Mouse (Mus musculus) neural tube, embryonic 13.5 days (tissue): ENCODE measurements around the gene Brsk2. TPM values are rescaled to one million over a fixed set of nuclear protein-coding genes. Genes with fewer than 3 reads are reported as not detected.

ENCODE experiments used
- ATAC-seq: fragments of 200-750 bp; cut with Nextera tagmentation; 2 replicates; pipeline ENCODE4 v1.8.0; 2017; ENCODE audit warnings: low read depth, mild to moderate bottlenecking, moderate TSS enrichment, moderate library complexity
- H3K27ac ChIP-seq: fragments of 300-500 bp; sonication (generic); replicated peaks from 2 replicates; pipeline ENCODE4 v1.5.1; 2015; ENCODE audit warnings: moderate library complexity, mild to moderate bottlenecking, inconsistent platforms
- H3K27me3 ChIP-seq: fragments of 300-500 bp; sonication (generic); 2 replicates; pipeline ENCODE4 v1.6.1; 2015; ENCODE audit warnings: mild to moderate bottlenecking, inconsistent platforms
- H3K36me3 ChIP-seq: fragments of 300-500 bp; sonication (generic); 2 replicates; pipeline ENCODE4 v1.6.1; 2015; ENCODE audit warnings: mild to moderate bottlenecking, inconsistent platforms
- H3K4me1 ChIP-seq: fragments of 300-500 bp; sonication (generic); replicated peaks from 2 replicates; pipeline ENCODE4 v1.6.1; 2015; ENCODE audit warnings: inconsistent platforms
- H3K4me2 ChIP-seq: fragments of 300-500 bp; sonication (generic); 2 replicates; pipeline ENCODE4 v1.6.1; 2015; ENCODE audit warnings: inconsistent platforms, mild to moderate bottlenecking, moderate library complexity
- H3K4me3 ChIP-seq: fragments of 300-500 bp; sonication (generic); 2 replicates; pipeline ENCODE4 v1.5.1; 2015; ENCODE audit warnings: mild to moderate bottlenecking, inconsistent platforms
- H3K9ac ChIP-seq: fragments of 300-500 bp; sonication (generic); 2 replicates; pipeline ENCODE4 v1.6.1; 2015; ENCODE audit warnings: moderate library complexity, mild to moderate bottlenecking, inconsistent platforms
- H3K9me3 ChIP-seq: fragments of 300-500 bp; sonication (generic); 2 replicates; pipeline ENCODE4 v1.6.1; 2016; ENCODE audit warnings: inconsistent platforms
- WGBS: fragments of 180-500 bp; shearing (Covaris S2); methylation state at CpG from one replicate; pipeline ENCODE4 v1.1.7; 2015; 5-methylcytosine and 5-hydroxymethylcytosine counted together
- microRNA-seq: library from miRNA; unstranded; fragments of <30 nt; microRNA quantifications from one replicate; pipeline ENCODE4, GENCODE M21; 2016
- polyA plus RNA-seq: library from polyadenylated mRNA; unstranded; fragments of >200 nt; fragmentation: Nextera tagmentation; extraction: Ambion mirVana; gene quantifications from 2 replicates; pipeline ENCODE4 v1.2.1, GENCODE M21; 2015

Gene Brsk2
- polyA plus RNA-seq, 1 experiment from 2014 or later: 20.6 TPM

DNA sequence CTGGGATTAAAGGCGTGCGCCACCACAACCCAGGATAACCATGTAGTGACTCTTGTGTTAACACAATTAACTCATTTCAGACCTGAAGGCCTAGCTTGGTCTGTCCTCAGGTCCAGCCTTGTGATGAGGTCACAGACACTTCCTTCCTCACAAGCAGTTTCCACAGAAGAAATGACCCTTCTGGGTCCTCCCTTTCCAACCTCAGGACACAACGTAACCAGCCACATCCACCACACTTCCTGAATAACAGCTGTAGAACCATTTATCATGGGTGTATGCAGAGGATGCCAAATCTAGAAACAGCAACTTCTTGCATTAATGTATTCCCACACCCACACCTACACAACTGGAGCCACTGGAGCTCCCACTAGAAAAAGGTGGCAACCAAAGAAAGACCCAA is 91.2 kb downstream of the Brsk2 start:
- Histone ChIP-seq H3K36me3 (no peaks in the 10 kb centered on the region), H3K9me3 (no peaks in the 10 kb centered on the region), H3K27me3 (no peaks in the 10 kb centered on the region), H3K4me3 (no peak overlapping the region), H3K4me1 (peaks cover 10% of the 10 kb centered on the region), H3K4me2 (no peak overlapping the region), H3K9ac (no peak overlapping the region), H3K27ac (no peak overlapping the region)
- WGBS: 94% methylated on average over 3 of the region's 3 CpGs
- ATAC-seq: no peak

DNA sequence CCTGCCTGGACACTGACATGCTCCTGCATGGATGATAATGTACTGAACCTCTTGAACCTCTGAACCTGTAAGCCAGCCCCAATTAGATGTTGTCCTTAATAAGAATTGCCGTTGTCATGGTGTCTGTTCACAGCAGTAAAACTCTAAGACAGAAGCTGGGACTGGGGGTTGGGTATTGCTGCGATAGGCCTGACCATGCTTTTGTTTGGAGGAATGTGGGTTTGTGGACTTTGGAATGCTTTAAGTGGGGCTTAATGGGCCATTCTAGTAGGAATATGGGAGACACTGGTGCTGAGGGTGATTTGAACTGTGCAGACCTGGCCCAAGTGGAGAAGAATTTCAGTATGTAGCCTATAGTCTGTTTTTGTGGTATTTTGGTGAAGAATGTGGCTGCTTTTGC is 95.8 kb downstream of the Brsk2 start:
- 8% methylated on average over 2 of the region's 2 CpGs for WGBS
- Histone ChIP-seq H3K36me3 (0 out of 2 replicates have a peak, but pooled peaks cover 11% of the 10 kb centered on the region), H3K9me3 (no peaks in the 10 kb centered on the region), H3K4me3 (no peak overlapping the region), H3K4me1 (peaks cover 10% of the 10 kb centered on the region), H3K27ac (no peak overlapping the region), H3K27me3 (no peaks in the 10 kb centered on the region), H3K9ac (no peak overlapping the region), H3K4me2 (no peak overlapping the region)
- ATAC-seq: no peak

DNA sequence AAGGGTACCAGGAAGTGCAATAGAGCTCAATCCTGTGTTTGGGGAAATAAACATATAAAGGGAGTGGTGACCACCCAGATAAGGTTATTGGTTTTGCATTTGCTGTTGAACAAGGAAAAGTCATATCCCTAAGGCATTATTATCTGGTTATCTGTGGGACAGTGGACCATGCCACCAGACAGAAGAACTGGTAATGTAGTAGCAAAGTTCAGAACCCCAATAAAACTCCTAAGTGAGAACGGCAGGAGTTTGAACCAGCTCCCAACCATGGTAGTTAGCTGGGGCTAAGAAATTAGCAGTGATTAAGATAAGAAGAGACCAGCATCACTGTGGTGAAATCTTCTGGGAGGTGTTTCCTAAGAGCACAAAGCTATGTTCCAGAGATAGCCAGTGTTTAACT is 96.4 kb downstream of the Brsk2 start:
- Histone ChIP-seq H3K9me3 (no peaks in the 10 kb centered on the region), H3K9ac (no peak overlapping the region), H3K27ac (no peak overlapping the region), H3K4me2 (no peak overlapping the region), H3K27me3 (no peaks in the 10 kb centered on the region), H3K36me3 (0 out of 2 replicates have a peak, but pooled peaks cover 11% of the 10 kb centered on the region), H3K4me3 (no peak overlapping the region), H3K4me1 (peaks cover 10% of the 10 kb centered on the region)
- WGBS: 22% methylated on average over 1 of the region's 1 CpGs
- ATAC-seq: no peak

DNA sequence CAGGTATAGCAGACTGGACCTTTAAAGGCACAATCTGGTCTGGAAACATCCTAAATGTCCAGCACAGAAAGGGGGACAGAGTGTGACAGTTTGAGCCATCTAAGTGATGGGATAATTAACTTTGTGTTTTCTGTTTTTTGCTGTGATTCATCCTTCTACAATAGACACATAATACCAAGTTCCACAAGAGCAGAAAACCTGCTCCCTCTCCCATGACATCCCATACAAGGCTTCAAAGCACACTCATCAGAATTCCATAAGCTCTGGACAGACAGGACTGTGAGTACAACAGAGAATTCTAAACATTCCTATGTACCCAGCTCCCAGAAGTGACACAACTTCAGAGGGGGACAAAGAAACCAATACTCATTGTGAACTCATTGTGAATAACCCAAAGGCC is 101.0 kb downstream of the Brsk2 start:
- Histone ChIP-seq H3K27ac (no peak overlapping the region), H3K4me2 (no peak overlapping the region), H3K9ac (no peak overlapping the region), H3K36me3 (peaks cover 16% of the 10 kb centered on the region; the same call in 1 of the 2 replicates), H3K27me3 (no peaks in the 10 kb centered on the region), H3K4me3 (no peak overlapping the region), H3K4me1 (no peaks in the 10 kb centered on the region), H3K9me3 (no peaks in the 10 kb centered on the region)
- no peak for ATAC-seq

Small RNAs within 50 kb of the gene (microRNA-seq; reads per million reads assigned to microRNA genes)
- 0.44 reads per million for gene Mir3104

Other genes with a start within 250 kb of the Brsk2 start
- not detected in 2 replicates for gene Muc5ac, start 160.8 kb upstream of the Brsk2 start, polyA plus RNA-seq
- gene Muc5b, start 110.7 kb upstream of the Brsk2 start, polyA plus RNA-seq: 0.04 and 0.06 TPM in 2 replicates
- 66.8 and 68.9 TPM in 2 replicates for gene Tollip, start 31.2 kb upstream of the Brsk2 start, polyA plus RNA-seq
- gene Mob2, start 111.3 kb downstream of the Brsk2 start, polyA plus RNA-seq: 51.3 and 52.8 TPM in 2 replicates
- gene Dusp8, start 146.1 kb downstream of the Brsk2 start, polyA plus RNA-seq: 88.4 and 96.1 TPM in 2 replicates
- gene Gm45618, start 171.0 kb downstream of the Brsk2 start, polyA plus RNA-seq: not detected in 2 replicates
- gene Gm39115, start 186.3 kb downstream of the Brsk2 start, polyA plus RNA-seq: not detected in 2 replicates
- gene Gm45337, start 194.9 kb downstream of the Brsk2 start, polyA plus RNA-seq: not detected in 2 replicates
- gene Gm29735, start 207.4 kb downstream of the Brsk2 start, polyA plus RNA-seq: not detected in 2 replicates
- not detected in 2 replicates for gene Gm4553, start 216.0 kb downstream of the Brsk2 start, polyA plus RNA-seq
- gene Krtap5-2, start 226.3 kb downstream of the Brsk2 start, polyA plus RNA-seq: not detected in 2 replicates
- gene Gm10153, start 240.6 kb downstream of the Brsk2 start, polyA plus RNA-seq: not detected in 2 replicates